Mouse (Mus musculus): ENCODE data around the gene Rab40c.

DNA sequence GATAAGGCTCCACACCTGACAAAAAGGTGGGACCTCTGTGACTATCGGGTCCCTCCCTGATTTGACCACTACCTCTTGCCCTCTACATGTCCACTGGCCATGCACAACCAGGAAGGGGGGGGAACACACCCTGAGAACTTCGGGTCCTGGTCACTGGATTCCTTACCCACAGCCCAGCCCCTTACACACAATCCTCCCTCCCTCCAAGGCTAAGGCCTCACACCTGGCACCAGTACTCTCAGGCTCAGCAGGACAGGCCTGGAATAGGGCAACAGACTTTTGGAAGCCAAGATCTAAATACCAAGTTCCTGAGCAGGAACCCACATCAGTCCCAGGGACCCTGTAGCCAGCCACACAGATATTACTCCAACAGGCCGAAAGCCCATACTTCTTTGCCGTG is 80.6 kb downstream of the Rab40c start:
- no peak for TF ChIP-seq ZNF384 (IDR thresholded peaks at IDR 0.05; ENCODE audit: low read depth, low read length)
- TF ChIP-seq RCOR1 (IDR thresholded peaks at IDR 0.05; ENCODE audit: low read depth, low read length) = no peak

All from MEL (cell line).